Mouse (Mus musculus) frontal cortex, postnatal 10 days (tissue): ENCODE results near the gene Gm5483.
"Not testable (repeated sequence)": the region's sequence is repeated elsewhere in the genome, so short reads cannot be mapped to it uniquely, and the experiment has no call there.

Source experiments
- DNase-seq, 2 experiments: peaks; one replicate each; pipeline ENCODE4 v3.0.0; 2022; ENCODE audit warnings: low spot score in 2 of 2, mixed read lengths in 1 of 2

The Gm5483 gene

GRCm38 (mm10) chr16:36183912-36184311 is at the start of gene Gm5483:
Gene Gm5483 (plus strand): TSS chr16:36184212.
- not testable (repeated sequence) for DNase-seq

- no peak for DNase-seq
Observed at GRCm38 (mm10) chr16:36138201-36138600, 45.8 kb upstream of the Gm5483 start.

- no peak for DNase-seq
Observed at GRCm38 (mm10) chr16:36156402-36156975, 27.5 kb upstream of the Gm5483 start, which contains the start of gene Stfa2l1. Gene Stfa2l1 (plus strand): TSS chr16:36156811.

GRCm38 (mm10) chr16:36167841-36168240 is 16.2 kb upstream of the Gm5483 start:
- DNase-seq, result not testable (repeated sequence)

- no peak for DNase-seq
Observed at GRCm38 (mm10) chr16:36176108-36176507, 7.9 kb upstream of the Gm5483 start.

GRCm38 (mm10) chr16:36179910-36180309 is 4.1 kb upstream of the Gm5483 start:
- DNase-seq, result no peak

- DNase-seq, result no peak
Observed at GRCm38 (mm10) chr16:36199226-36199625, 15.2 kb downstream of the Gm5483 start.

- DNase-seq, result no peak
Observed at GRCm38 (mm10) chr16:36203846-36204245, 19.8 kb downstream of the Gm5483 start.

- not testable (repeated sequence) for DNase-seq
Observed at GRCm38 (mm10) chr16:36205684-36206083, 21.7 kb downstream of the Gm5483 start.

- no peak for DNase-seq
Observed at GRCm38 (mm10) chr16:36209967-36210453, 26.0 kb downstream of the Gm5483 start, which contains the start of gene Gm5416. Gene Gm5416 (plus strand): TSS chr16:36210403.

- DNase-seq, result not testable (repeated sequence)
Observed at GRCm38 (mm10) chr16:36221168-36221567, 37.2 kb downstream of the Gm5483 start, which contains the start of gene 2010005H15Rik. Gene 2010005H15Rik (plus strand): TSS chr16:36221468.
